Mouse (Mus musculus) lung, postnatal 0 days (tissue): ENCODE data around the gene Pde11a. TPM values are rescaled to one million over a fixed set of nuclear protein-coding genes. Genes with fewer than 3 reads are reported as not detected.
A peak's percentile ranks its signal among the peaks of the same experiment; 100 is the strongest.

Experiments
- ATAC-seq: fragments of 200-750 bp; cut with Nextera tagmentation; 2 replicates; pipeline ENCODE4 v1.8.0; 2017; ENCODE audit warnings: moderate library complexity
- DNase-seq: peaks from one replicate; pipeline ENCODE4 v3.0.0-alpha.2; 2016; ENCODE audit warnings: low spot score
- H3K27ac ChIP-seq: fragments of 300-500 bp; sonication (generic); 2 replicates; pipeline ENCODE4 v1.5.1; 2014; ENCODE audit warnings: antibody characterized with exemption, mild to moderate bottlenecking, low read length, mixed read lengths
- H3K27me3 ChIP-seq: fragments of 300-500 bp; sonication (generic); replicated peaks from 2 replicates; pipeline ENCODE4 v1.6.1; 2014; ENCODE audit warnings: low read length, mixed read lengths; ENCODE audit not compliant: insufficient read depth
- H3K36me3 ChIP-seq: fragments of 300-500 bp; sonication (generic); 2 replicates; pipeline ENCODE4 v1.6.1; 2014; ENCODE audit warnings: low read length, mixed read lengths; ENCODE audit not compliant: insufficient read depth
- H3K4me1 ChIP-seq: fragments of 300-500 bp; sonication (generic); 2 replicates; pipeline ENCODE4 v1.6.1; 2014; ENCODE audit warnings: antibody characterized with exemption, low read depth, low read length, mixed read lengths; ENCODE audit not compliant: insufficient read depth
- H3K4me2 ChIP-seq: fragments of 300-500 bp; sonication (generic); replicated peaks from 2 replicates; pipeline ENCODE4 v1.6.1; 2014; ENCODE audit warnings: low read depth, mild to moderate bottlenecking, low read length, moderate library complexity, mixed read lengths
- H3K4me3 ChIP-seq: fragments of 300-500 bp; sonication (generic); 2 replicates; pipeline ENCODE4 v1.5.1; 2014; ENCODE audit warnings: low read depth, low read length
- H3K9ac ChIP-seq: fragments of 300-500 bp; sonication (generic); replicated peaks from 2 replicates; pipeline ENCODE4 v1.6.1; 2014; ENCODE audit warnings: low read depth, mild to moderate bottlenecking
- H3K9me3 ChIP-seq: fragments of 300-500 bp; sonication (generic); 2 replicates; pipeline ENCODE4 v1.6.1; 2016; ENCODE audit warnings: low read length, mixed read lengths
- CTCF ChIP-seq: IDR thresholded peaks from 2 replicates; pipeline ENCODE4 v1.5.1; 2016; ENCODE audit warnings: antibody characterized with exemption, mild to moderate bottlenecking
- EP300 ChIP-seq: IDR thresholded peaks from 2 replicates; pipeline ENCODE4 v1.6.1; 2016; ENCODE audit warnings: antibody characterized with exemption, mild to moderate bottlenecking, control low read depth
- WGBS: fragments of 180-500 bp; shearing (Covaris S2); extraction: QIAGEN DNeasy Blood & Tissue Kit; methylation state at CpG from one replicate; pipeline ENCODE4 v1.1.7; 2014; 5-methylcytosine and 5-hydroxymethylcytosine counted together
- polyA plus RNA-seq: library from polyadenylated mRNA; unstranded; fragments of >200 nt; fragmentation: Nextera tagmentation; extraction: Ambion mirVana; gene quantifications from 2 replicates; pipeline ENCODE4 v1.2.1, GENCODE M21; 2015

Pde11a gene
- polyA plus RNA-seq, 1 experiment from 2014 or later = 0.16 TPM

DNA sequence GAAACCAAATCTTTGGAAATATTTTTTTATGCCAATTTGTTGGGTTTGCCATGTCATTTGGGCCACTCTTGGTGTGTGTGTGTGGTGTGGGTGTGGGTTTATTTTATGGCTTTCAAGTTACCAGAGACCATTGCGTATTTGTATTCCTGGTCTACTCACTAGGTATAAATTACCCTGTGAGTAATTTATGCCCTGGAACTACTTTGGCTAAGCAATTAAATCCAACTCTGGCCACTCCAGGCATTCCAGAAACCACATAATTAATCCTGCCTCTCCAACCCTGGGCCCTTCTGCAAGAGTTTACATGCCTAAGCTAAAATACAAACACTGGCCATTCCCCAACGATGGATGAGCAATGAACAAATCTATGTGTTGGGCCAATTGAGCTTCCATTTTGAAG, 261.7 kb downstream of the Pde11a start:
- H3K4me2 ChIP-seq = no peak overlapping the region
- H3K27me3 ChIP-seq = no peaks in the 10 kb centered on the region
- no peak for TF ChIP-seq EP300
- no peak for TF ChIP-seq CTCF
- no peak overlapping the region for H3K4me3 ChIP-seq
- H3K36me3 ChIP-seq = no peaks in the 10 kb centered on the region
- no peaks in the 10 kb centered on the region for H3K9me3 ChIP-seq
- no peak overlapping the region for H3K9ac ChIP-seq
- no peaks in the 10 kb centered on the region for H3K4me1 ChIP-seq
- DNase-seq (no peak), ATAC-seq (no peak)
- no peak overlapping the region for H3K27ac ChIP-seq
- WGBS = 64% methylated on average over 2 of the region's 2 CpGs

DNA sequence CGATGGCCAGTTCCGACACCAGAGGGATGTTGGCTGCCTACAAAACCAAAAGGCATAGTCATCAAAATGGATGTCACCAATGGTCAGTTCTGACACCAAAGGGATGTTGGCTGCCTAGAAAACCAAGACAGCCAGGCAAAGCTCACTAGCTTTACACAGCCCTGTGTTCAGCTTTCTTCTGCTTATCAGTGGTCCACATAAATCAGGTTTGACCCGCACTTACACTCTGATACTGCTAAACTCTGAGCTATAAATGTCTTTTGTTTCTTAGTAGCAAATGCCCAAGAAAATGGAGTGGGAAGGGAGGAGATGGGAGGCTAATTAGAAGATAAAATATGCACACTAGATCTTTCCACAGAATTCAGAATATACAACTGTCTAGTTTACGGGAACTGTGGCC, 262.5 kb downstream of the Pde11a start:
- Histone ChIP-seq H3K9me3 (no peaks in the 10 kb centered on the region), H3K4me2 (no peak overlapping the region), H3K4me3 (no peak overlapping the region), H3K36me3 (no peaks in the 10 kb centered on the region), H3K27ac (no peak overlapping the region), H3K4me1 (no peaks in the 10 kb centered on the region), H3K9ac (no peak overlapping the region), H3K27me3 (no peaks in the 10 kb centered on the region)
- ATAC-seq (no peak), DNase-seq (no peak)
- TF ChIP-seq CTCF (no peak), EP300 (no peak)
- 85% methylated on average over 4 of the region's 4 CpGs for WGBS

DNA sequence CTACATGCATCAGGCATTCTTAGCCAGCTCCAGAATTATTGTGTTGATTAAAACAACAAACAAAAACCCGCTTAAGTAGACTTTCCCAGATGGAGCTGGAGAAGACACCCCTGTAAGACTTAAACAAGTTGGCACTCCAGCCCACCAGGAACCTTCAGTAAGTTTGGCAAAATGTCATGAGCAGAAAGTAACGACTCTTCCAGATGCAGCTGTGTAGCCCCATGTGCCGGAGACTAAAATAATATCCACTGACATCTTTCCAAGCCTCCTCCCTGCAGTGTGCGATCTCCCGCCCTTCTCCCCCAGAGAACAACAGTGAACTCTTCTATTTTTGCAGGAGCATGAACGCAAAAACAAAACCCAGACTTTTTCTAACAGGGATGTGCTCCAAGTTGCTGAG, 265.5 kb downstream of the Pde11a start:
- Histone ChIP-seq H3K27me3 (no peaks in the 10 kb centered on the region), H3K36me3 (no peaks in the 10 kb centered on the region), H3K4me3 (no peak overlapping the region), H3K27ac (no peak overlapping the region), H3K4me2 (no peak overlapping the region), H3K9ac (no peak overlapping the region), H3K4me1 (no peaks in the 10 kb centered on the region), H3K9me3 (no peaks in the 10 kb centered on the region)
- DNase-seq (no peak), ATAC-seq (no peak)
- no peak for TF ChIP-seq EP300
- TF ChIP-seq CTCF = no peak
- WGBS = 51% methylated on average over 6 of the region's 6 CpGs

DNA sequence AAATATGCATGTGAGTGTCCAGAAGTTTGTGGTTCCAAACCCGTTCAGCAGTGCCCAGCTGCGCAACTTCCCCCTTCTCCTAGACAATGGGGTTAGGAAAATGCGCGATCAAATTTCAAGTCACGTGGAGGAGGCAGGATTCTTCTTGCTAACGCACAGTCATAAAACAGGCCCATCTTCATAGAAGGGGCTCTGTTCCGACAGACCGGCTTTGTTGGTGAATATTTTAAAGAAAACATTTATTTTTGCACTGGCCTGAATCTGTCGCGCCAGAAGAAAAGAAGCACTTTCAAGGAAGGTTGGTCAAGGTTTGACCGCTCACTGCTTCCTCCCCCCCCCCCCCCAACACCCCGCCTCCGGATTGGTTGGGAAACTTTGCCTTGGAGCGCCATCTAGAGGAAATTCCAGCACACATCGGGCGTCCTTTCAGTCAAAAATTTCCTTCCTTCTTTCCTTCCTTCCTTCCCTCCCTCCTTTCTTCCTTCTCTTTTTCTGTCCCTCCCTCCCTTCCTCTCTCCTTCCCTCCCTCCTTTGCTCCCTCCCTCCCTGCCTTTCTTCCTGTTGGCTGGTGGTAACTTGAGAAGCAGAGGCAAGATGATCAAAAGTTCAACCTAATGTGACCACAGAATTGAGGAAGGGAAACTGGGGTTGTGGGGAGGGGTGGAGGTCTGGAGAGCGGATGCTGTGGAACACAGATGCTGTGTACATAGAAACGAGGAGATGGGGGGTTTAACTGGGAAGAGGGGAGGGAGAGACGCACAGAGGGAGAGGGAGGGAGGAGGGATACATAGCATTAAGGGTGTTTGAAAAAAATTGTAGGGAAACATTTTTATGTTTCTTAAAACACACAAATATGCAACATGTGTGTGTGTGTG, 267.9 kb downstream of the Pde11a start:
- ATAC-seq = peak; percentile 95
- no peaks in the 10 kb centered on the region for H3K4me1 ChIP-seq
- TF ChIP-seq CTCF (peak; percentile 70), EP300 (no peak)
- no peak overlapping the region for H3K27ac ChIP-seq
- no peaks in the 10 kb centered on the region for H3K27me3 ChIP-seq
- H3K4me2 ChIP-seq = peak overlapping the region; percentile 49
- peak overlapping the region; percentile 33 for H3K4me3 ChIP-seq
- 2% methylated on average over 17 of the region's 19 CpGs for WGBS
- peak; percentile 92 for DNase-seq
- H3K36me3 ChIP-seq = no peaks in the 10 kb centered on the region
- H3K9ac ChIP-seq = no peak overlapping the region; the same call in 1 of the 2 replicates
- H3K9me3 ChIP-seq = no peaks in the 10 kb centered on the region

DNA sequence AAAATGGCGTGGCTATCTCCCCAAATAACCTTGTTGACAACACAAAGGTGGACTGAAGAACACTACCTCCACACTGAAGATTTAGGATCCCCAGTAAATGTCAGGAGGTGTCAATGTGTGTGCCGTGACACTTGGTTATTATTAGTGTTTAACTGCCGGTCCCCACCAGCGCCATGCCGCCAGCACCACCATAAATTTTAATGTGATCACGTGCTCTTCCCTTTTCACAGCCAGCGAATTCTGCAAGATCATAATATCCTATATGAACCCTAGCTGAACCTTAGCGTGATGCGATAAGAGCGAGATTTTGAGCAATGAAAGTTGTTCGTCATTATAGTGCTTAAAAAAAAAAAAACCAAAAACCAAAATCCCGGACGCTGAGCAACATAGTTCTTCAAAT, 269.3 kb downstream of the Pde11a start:
- no peak overlapping the region for H3K4me2 ChIP-seq
- H3K36me3 ChIP-seq = no peaks in the 10 kb centered on the region
- no peak for DNase-seq
- H3K9ac ChIP-seq = no peak overlapping the region
- H3K9me3 ChIP-seq = no peaks in the 10 kb centered on the region
- no peak overlapping the region for H3K27ac ChIP-seq
- no peak overlapping the region for H3K4me3 ChIP-seq
- TF ChIP-seq CTCF (no peak), EP300 (no peak)
- WGBS = 44% methylated on average over 13 of the region's 13 CpGs
- H3K27me3 ChIP-seq = no peaks in the 10 kb centered on the region
- no peaks in the 10 kb centered on the region for H3K4me1 ChIP-seq
- ATAC-seq = no peak

DNA sequence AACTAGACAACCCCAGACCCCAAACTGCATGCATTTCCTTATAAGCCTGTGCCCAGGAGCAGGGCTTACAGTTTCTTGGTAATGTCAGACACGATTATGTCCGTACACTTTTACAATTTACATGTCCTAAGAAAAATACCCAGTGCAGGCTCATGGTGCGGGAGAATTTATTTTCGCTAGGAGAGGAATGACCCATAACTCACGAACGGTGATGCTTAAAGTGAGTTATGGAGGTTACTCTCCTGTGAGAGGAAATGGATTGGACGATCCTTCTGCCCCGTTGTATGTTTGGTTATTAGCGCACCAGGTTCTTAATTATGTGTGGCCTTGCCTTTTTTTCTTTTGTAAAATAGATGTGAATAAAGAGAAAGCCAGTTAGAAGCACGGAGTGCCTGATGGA, 270.4 kb downstream of the Pde11a start:
- H3K4me2 ChIP-seq = no peak overlapping the region

More for the DNA sequence above, 270.4 kb downstream of the Pde11a start:
- ATAC-seq = no peak
- no peaks in the 10 kb centered on the region for H3K27me3 ChIP-seq
- no peak for TF ChIP-seq EP300
- TF ChIP-seq CTCF = no peak
- no peak for DNase-seq
- no peak overlapping the region for H3K4me3 ChIP-seq
- 80% methylated on average over 10 of the region's 10 CpGs for WGBS
- no peaks in the 10 kb centered on the region for H3K36me3 ChIP-seq
- H3K9ac ChIP-seq = no peak overlapping the region
- no peaks in the 10 kb centered on the region for H3K9me3 ChIP-seq
- no peak overlapping the region for H3K27ac ChIP-seq
- H3K4me1 ChIP-seq = no peaks in the 10 kb centered on the region
